Mouse (Mus musculus) gastrocnemius, postnatal 10 days (tissue): ENCODE results near the gene Phf3. TPM values are rescaled to one million over a fixed set of nuclear protein-coding genes. Genes with fewer than 3 reads are reported as not detected.
"Not testable (repeated sequence)": the region's sequence is repeated elsewhere in the genome, so short reads cannot be mapped to it uniquely, and the experiment has no call there.

Experiments
- DNase-seq: peaks from one replicate; pipeline ENCODE4 v3.0.0; 2021; ENCODE audit warnings: mixed read lengths
- long read RNA-seq, 2 experiments: library from polyadenylated mRNA; stranded (forward); transcript quantifications; one replicate each; pipeline ENCODE4 v2.0.0; 2021
- total RNA-seq, 2 experiments: library from RNA; stranded (reverse); gene quantifications; 2 replicates each; pipeline ENCODE4 v1.2.3; 2021

Gene Phf3
- 10 to 100 TPM; 32.5 to 40.0 TPM for total RNA-seq
- long read RNA-seq, experiment 1, partial matches to known transcripts = 0 of 5 reads
- long read RNA-seq, experiment 1, other reads (novel, unspliced or antisense) = 5 of 5 reads
- long read RNA-seq, experiment 2, partial matches to known transcripts = 1 of 9 reads
- long read RNA-seq, experiment 2, other reads (novel, unspliced or antisense) = 7 of 9 reads

GRCm38 (mm10) chr1:30873541-30874260, at the start of gene Phf3:
Gene Phf3 (minus strand): TSS chr1:30873921.
- peak; percentile 88 for DNase-seq

DNA sequence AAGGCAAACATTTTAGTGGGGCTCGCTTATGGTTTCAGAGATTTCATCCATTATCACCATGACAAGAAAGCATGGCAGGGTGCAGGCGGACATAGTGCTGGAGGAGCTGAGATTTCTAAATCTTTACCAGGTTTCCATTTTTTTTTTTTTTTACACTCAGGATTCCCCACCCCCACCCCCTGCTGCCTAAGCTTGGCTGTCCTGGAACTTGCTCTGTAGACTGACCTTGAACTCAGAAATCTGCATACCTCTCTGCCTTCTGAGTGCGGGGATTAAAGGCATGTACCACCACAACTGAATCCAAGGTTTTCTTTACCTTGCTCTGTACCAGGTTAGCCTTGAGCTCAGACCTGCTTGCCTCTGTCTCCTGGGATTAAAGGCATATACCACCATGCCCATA, 48.5 kb upstream of the Phf3 start:
- DNase-seq = no peak

- no peak for DNase-seq
Measured at GRCm38 (mm10) chr1:30921252-30921651, 47.5 kb upstream of the Phf3 start.

GRCm38 (mm10) chr1:30920620-30921177, 47.0 kb upstream of the Phf3 start:
- DNase-seq = peak; percentile 7

DNA sequence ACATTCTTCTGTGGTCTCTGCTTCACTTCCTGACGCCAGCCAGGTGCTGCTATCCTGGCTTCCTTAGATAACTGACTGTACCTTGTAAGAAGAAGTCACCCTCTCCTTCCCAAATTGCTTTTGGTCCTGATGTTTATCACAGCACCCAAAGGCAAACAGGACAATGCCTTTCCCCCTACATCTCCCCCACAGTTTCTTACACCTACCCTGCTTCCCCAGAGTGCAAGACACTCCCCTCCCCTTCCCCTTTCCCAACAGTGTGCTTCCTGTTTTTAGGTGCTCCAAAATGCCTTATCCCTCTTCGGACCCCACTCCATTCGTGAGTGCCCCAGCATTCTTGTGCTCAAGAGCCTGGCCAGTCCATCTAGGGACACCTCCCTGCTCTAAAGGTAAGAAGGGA, 36.5 kb upstream of the Phf3 start:
- DNase-seq = no peak

GRCm38 (mm10) chr1:30908797-30909196, 35.1 kb upstream of the Phf3 start:
- DNase-seq = no peak

DNA sequence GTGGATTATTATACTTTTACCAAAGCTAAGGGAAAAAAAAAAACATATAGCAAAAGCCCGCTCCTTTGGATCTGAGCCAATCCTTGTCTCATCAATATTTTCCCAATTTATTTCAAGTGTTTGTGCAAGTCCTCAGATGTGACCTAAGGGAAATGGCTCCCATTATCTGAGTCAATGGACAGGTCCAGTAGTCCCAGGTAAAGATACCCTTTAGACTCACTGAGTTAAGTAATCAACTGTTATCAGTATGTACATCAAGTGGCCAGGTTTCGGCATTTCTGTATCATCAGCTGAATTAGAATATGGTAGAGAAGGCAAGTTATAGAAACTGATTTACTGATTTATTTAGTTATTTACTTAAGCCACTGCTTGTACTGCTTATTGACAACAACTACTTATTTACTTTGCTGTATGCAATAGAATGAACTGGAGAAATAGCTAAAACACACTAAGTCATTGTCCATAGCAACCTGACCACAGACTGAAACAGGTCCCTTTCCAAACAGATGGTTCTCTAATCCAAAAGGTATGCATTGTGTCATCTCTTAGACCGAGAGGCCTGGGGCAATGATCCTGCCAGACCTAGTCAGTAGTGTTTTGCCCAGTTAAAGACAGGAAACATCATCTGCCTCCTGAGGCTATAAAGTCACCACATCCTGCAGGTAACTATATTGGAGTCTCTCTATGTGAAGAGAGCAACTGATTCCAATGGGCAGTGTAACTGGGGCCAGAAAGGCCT, 29.9 kb upstream of the Phf3 start:
- DNase-seq = no peak

GRCm38 (mm10) chr1:30898691-30899090, 25.0 kb upstream of the Phf3 start:
- DNase-seq = no peak

DNA sequence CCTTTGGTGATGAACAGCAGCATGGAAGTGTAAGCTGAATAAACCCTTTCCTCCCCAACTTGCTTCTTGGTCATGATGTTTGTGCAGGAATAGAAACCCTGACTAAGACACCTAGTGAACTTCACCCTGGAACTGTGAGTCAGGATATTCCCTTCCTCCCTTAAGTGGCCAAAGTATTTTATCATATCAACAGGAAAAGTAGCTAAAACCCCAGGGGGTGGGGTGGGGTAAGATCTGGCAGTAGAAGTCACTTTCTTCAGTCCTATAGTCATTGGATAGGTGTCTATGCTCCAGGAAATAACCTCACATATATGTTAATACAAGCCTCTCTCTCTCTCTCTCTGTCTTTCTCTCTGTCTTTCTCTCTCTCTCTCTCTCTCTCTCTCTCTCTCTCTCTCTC, 21.6 kb upstream of the Phf3 start:
- DNase-seq = not testable (repeated sequence)

- DNase-seq = not testable (repeated sequence)
Measured at GRCm38 (mm10) chr1:30883806-30884205, 10.1 kb upstream of the Phf3 start.

DNA sequence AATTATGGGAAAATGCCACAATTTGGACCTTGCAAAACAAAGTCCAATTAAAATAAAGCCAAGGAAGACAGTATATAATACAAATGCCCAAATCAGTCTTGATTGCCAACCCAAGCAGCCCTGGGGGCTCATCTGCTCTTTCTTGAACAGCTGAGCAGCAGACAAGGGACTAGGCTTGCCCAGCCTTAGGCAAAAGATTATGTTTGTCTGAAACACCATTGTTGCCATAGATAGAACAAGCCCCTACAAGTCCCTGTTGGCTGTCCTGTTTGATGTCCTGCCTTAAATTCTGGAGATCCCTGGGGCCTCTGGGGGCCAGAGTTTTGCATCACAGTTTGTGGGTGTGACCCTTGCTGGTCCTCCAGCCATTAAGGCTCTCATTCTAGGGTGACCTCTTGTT, 2.0 kb upstream of the Phf3 start:
- no peak for DNase-seq

- DNase-seq = no peak
Measured at GRCm38 (mm10) chr1:30874261-30875131, 775 bp upstream of the Phf3 start.

GRCm38 (mm10) chr1:30872836-30873540, 733 bp downstream of the Phf3 start:
- no peak for DNase-seq

GRCm38 (mm10) chr1:30867786-30868185, 5.9 kb downstream of the Phf3 start:
- DNase-seq = no peak

DNA sequence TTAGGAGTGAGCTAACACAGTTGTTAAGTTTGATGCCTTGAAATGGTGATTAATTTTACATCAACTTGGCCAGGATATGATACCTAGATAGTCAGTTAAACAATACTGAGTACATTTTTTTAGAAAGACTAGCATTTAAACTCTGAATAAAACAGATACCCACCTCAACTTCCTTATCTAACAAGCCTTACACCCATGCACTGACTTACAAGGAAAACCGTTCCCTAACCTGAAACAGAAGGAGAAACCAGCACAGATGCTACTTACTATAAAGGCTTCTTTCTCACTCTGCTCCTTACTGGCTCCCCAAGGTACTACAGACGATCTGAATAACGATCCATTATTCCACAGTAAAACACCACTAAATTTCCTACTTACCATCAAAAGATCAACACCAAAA, 21.2 kb downstream of the Phf3 start:
- DNase-seq = no peak

DNA sequence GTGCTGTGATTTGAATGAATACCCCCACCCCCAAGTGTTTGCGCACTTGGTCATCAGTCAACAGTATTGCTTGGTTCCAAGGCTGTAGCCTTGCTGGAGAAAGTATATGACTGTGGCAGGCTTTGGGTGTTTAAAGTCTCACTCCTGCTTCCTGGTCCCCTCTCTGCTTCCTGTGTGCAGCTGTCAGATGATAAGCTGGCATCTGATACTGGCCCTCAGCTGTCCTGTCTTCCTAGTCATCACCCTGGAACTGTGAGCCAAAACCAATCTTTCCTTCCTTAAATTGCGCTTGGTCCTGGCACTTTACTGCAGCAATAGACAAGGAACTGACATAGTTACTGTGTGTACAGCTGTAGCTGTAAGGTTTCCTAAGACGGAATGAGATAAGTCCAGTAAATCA, 21.8 kb downstream of the Phf3 start:
- no peak for DNase-seq

DNA sequence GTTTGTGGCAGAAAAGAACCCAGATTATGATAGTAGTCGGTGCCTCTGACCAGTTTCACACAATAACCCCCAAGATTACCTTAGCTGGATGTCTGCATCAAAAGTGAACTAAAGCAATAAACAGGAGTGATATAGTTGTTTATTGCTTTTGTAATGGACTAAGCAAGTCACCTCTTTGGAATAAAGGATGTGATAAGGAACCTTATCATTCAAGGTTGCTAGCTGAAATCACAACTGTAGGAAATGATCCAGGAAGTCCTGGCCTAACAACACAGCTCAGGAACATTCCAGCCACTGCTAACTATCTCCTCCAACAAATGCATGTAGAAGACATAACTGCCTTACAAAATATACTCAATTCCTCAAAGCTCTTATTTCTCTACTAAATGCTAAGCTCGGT, 22.8 kb downstream of the Phf3 start:
- no peak for DNase-seq

DNA sequence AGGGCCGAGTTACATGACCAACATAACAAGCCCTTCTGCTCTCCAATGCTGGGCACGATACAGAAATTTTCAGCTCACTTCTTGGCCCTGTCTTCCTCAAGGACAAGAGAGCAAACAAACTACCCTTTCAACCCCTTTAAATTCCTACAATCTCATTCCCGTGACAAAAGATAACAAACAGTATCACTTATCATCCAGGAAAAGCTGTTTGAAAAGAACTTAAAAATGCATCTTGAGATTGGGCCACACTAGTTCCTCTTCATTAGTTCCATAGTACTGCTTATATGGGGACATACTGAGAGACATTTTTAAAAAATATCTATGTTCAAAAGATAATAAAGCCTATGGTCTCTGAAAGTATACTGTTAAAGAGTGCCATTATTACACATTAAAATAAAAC, 23.8 kb downstream of the Phf3 start:
- DNase-seq = no peak

DNA sequence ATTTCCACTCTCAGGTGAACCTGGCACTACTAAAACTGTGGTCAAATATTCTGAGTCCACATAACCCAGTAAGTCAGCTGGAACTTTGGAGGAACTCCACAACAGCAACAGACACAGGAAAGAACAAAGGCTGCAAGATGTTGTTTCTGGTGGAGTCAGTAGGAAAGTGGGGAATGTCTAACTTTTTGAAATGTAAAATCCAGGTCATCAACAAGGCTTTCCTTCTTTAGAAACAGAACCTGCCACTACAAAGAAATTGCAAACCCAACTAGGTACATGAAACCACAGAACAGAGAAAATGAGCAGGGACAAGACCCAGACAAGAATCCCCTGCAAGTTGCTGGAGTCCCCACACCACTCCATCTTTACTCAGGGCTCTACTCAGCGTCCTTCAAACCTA, 26.0 kb downstream of the Phf3 start:
- DNase-seq = no peak

DNA sequence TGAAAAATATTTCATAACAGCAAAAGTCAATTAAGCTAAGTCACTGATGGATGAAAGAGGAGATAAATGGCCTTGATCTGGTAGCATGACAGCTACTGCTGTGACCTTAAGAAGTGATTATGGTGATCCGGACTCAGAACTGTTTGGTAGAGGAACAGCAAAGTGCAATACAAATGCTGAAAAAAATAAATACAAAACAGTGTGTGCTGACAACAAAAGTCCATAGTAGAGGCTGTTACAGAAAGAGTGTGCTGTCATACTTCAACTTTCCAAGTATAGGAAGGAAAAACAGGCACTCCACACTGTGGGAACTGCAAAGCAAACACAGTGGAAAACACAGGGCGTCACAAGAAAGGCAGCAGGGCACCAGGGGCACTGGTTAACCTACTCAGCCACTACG, 34.1 kb downstream of the Phf3 start:
- no peak for DNase-seq

DNA sequence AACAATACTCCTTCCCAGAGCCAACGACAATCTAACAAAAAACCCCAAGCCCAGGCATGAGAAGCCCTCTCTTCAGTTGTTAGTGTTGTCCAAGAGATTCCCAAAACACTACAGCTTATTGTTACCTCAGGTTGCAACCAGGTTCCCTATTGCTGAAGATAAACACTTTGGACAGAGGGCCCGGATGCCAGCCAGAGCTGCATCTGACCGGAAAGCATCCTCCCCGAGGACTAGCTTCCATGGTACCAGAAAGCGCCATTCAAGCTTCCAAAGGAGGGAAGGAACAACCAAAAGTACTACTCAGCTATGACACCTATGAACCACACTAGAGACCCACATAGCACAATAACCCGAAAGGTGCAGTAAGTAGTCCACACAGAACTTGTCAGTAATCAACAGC, 38.2 kb downstream of the Phf3 start:
- no peak for DNase-seq

- DNase-seq = no peak
Measured at GRCm38 (mm10) chr1:30832778-30833177, 40.9 kb downstream of the Phf3 start.
